Mouse (Mus musculus) small intestine, adult 2 months (tissue): Measurements from ENCODE around the gene Smad9.

Experiments
- CTCF ChIP-seq: fragments of 200-500 bp; IDR thresholded peaks from 2 replicates; pipeline ENCODE4 v1.5.1; 2012; ENCODE audit warnings: low read depth, mild to moderate bottlenecking, control low read depth, inconsistent platforms, low read length, moderate library complexity, mixed read lengths; ENCODE audit not compliant: insufficient replicate concordance, insufficient read length; ENCODE audit errors: extremely low read depth
- POLR2A ChIP-seq: fragments of 200-500 bp; IDR thresholded peaks from 2 replicates; pipeline ENCODE4 v1.6.1; 2012; ENCODE audit warnings: low read depth, mild to moderate bottlenecking, control low read depth, inconsistent platforms, low read length, moderate library complexity

- TF ChIP-seq CTCF (no peak), POLR2A (no peak)
Measured at GRCm38 (mm10) chr3:54717348-54717747, 38.0 kb upstream of the Smad9 start.
